Mouse (Mus musculus) myocyte (in vitro differentiated cells): ENCODE measurements around the gene Chaf1a. TPM values are rescaled to one million over a fixed set of nuclear protein-coding genes. Genes with fewer than 3 reads are reported as not detected.

Experiments used
- H3K27me3 ChIP-seq: one replicate; pipeline ENCODE4 v1.6.1; 2011; ENCODE audit not compliant: control insufficient read depth, insufficient read depth, insufficient read length
- H3K36me3 ChIP-seq: one replicate; pipeline ENCODE4 v1.6.1; 2011; ENCODE audit not compliant: control insufficient read depth, insufficient read depth
- H3K4me2 ChIP-seq: one replicate; pipeline ENCODE4 v1.6.1; 2011; ENCODE audit warnings: low read depth, control low read depth
- H3K4me3 ChIP-seq: one replicate; pipeline ENCODE4 v1.5.1; 2011; ENCODE audit warnings: mild to moderate bottlenecking, control low read depth, moderate library complexity
- H3K79me2 ChIP-seq: one replicate; pipeline ENCODE4 v1.6.1; 2011; ENCODE audit not compliant: control insufficient read depth, insufficient read depth
- H3ac ChIP-seq: one replicate; pipeline ENCODE4 v1.6.1; 2011; ENCODE audit not compliant: control insufficient read depth, insufficient read length
- CEBPB ChIP-seq: IDR thresholded peaks from 2 replicates; pipeline ENCODE4 v1.6.1; 2011; ENCODE audit warnings: mild to moderate bottlenecking, moderate library complexity; ENCODE audit not compliant: poor library complexity, insufficient read depth, severe bottlenecking
- E2F4 ChIP-seq: IDR thresholded peaks from one replicate; pipeline ENCODE4 v1.6.1; 2011; ENCODE audit warnings: mild to moderate bottlenecking, control low read depth, moderate library complexity; ENCODE audit not compliant: insufficient read depth
- MAX ChIP-seq: IDR thresholded peaks from one replicate; pipeline ENCODE4 v1.6.1; 2011; ENCODE audit warnings: low read depth, mild to moderate bottlenecking, control low read depth
- MYOD1 ChIP-seq, 3 experiments: IDR thresholded peaks; one replicate each; pipeline ENCODE4 v1.6.1; 2011; ENCODE audit warnings: control low read depth in 2 of 3, low read depth in 2 of 3, mild to moderate bottlenecking in 2 of 3, moderate library complexity in 1 of 3; ENCODE audit not compliant: insufficient read length in 2 of 3, control insufficient read depth in 1 of 3
- MYOG ChIP-seq, 3 experiments: IDR thresholded peaks; one replicate each; pipeline ENCODE4 v1.6.1; 2011; ENCODE audit warnings: control low read depth in 2 of 3, low read depth in 2 of 3, mild to moderate bottlenecking in 2 of 3; ENCODE audit not compliant: insufficient read length in 2 of 3, control insufficient read depth in 1 of 3, insufficient read depth in 1 of 3
- POLR2A ChIP-seq: IDR thresholded peaks from one replicate; pipeline ENCODE4 v1.6.1; 2011; ENCODE audit warnings: low read depth, mild to moderate bottlenecking, control low read depth, moderate library complexity; ENCODE audit not compliant: insufficient read length
- POLR2AphosphoS2 ChIP-seq: IDR thresholded peaks from one replicate; pipeline ENCODE4 v1.6.1; 2011; ENCODE audit warnings: low read depth, control low read depth; ENCODE audit not compliant: insufficient read length
- REST ChIP-seq: IDR thresholded peaks from one replicate; pipeline ENCODE4 v1.6.1; 2011; ENCODE audit warnings: mild to moderate bottlenecking, control low read depth, moderate library complexity; ENCODE audit not compliant: insufficient read depth, insufficient read length
- SRF ChIP-seq: IDR thresholded peaks from one replicate; pipeline ENCODE4 v1.6.1; 2011; ENCODE audit warnings: low read depth; ENCODE audit not compliant: control insufficient read depth, insufficient read length
- TCF12 ChIP-seq: IDR thresholded peaks from one replicate; pipeline ENCODE4 v1.6.1; 2011; ENCODE audit warnings: mild to moderate bottlenecking, control low read depth; ENCODE audit not compliant: poor library complexity, insufficient read depth, severe bottlenecking
- TCF3 ChIP-seq: IDR thresholded peaks from one replicate; pipeline ENCODE4 v1.6.1; 2011; ENCODE audit warnings: low read depth, control low read depth; ENCODE audit not compliant: insufficient read length
- USF1 ChIP-seq: IDR thresholded peaks from one replicate; pipeline ENCODE4 v1.6.1; 2011; ENCODE audit warnings: low read depth, mild to moderate bottlenecking, control low read depth, moderate library complexity
- polyA plus RNA-seq: library from polyadenylated mRNA; unstranded; fragments of >200 nt; fragmentation: generic; extraction: Trizol; gene quantifications from one replicate; pipeline ENCODE4 v1.2.1, GENCODE M21; 2012; ENCODE audit warnings: missing spikeins

Chaf1a gene
- polyA plus RNA-seq, 1 experiment, result 8.0 TPM

- TF ChIP-seq CEBPB (no peak), E2F4 (no peak), POLR2A (no peak), USF1 (no peak), SRF (no peak), POLR2AphosphoS2 (no peak), REST (no peak), TCF12 (no peak), TCF3 (no peak), MYOD1 (IDR thresholded peaks at IDR 0.05; ENCODE audit: control insufficient read depth in 1 of 3, insufficient read length in 2 of 3, low read depth in 2 of 3) (no peak), MYOG (IDR thresholded peaks at IDR 0.05; ENCODE audit: control insufficient read depth in 1 of 3, insufficient read depth in 1 of 3, insufficient read length in 2 of 3, low read depth in 2 of 3) (no peak), MAX (no peak)
- Histone ChIP-seq H3K4me3 (no peak overlapping the region), H3K27me3 (peaks cover 40% of the 10 kb centered on the region), H3K79me2 (no peaks in the 10 kb centered on the region), H3ac (no peak overlapping the region), H3K4me2 (no peak overlapping the region), H3K36me3 (no peaks in the 10 kb centered on the region)
These were observed 79.2 kb downstream of the Chaf1a start for GRCm38 (mm10) chr17:56119431-56119830.

- H3K27me3 ChIP-seq, result peaks cover 40% of the 10 kb centered on the region
These were observed 80.0 kb downstream of the Chaf1a start for GRCm38 (mm10) chr17:56119981-56120880.

GRCm38 (mm10) chr17:56121826-56122225 lies 81.6 kb downstream of the Chaf1a start, which contains the start of gene Lrg1:
TSS of gene Lrg1 (minus strand) at chr17:56122001.
- Histone ChIP-seq H3K36me3 (no peaks in the 10 kb centered on the region), H3K79me2 (no peaks in the 10 kb centered on the region), H3K27me3 (peaks cover 41% of the 10 kb centered on the region), H3K4me3 (no peak within 1 kb of the TSS), H3K4me2 (no peak within 1 kb of the TSS), H3ac (no peak within 1 kb of the TSS)
- TF ChIP-seq TCF3, result no peak
- TF ChIP-seq REST, result no peak
- no peak for TF ChIP-seq POLR2A
- no peak for TF ChIP-seq MYOG (IDR thresholded peaks at IDR 0.05; ENCODE audit: control insufficient read depth in 1 of 3, insufficient read depth in 1 of 3, insufficient read length in 2 of 3, low read depth in 2 of 3)
- TF ChIP-seq MYOD1 (IDR thresholded peaks at IDR 0.05; ENCODE audit: control insufficient read depth in 1 of 3, insufficient read length in 2 of 3, low read depth in 2 of 3), result no peak
- TF ChIP-seq TCF12, result no peak
- no peak for TF ChIP-seq USF1
- TF ChIP-seq MAX, result no peak
- no peak for TF ChIP-seq POLR2AphosphoS2

More at GRCm38 (mm10) chr17:56119981-56120880, 80.0 kb downstream of the Chaf1a start:
- Histone ChIP-seq H3ac (no peak overlapping the region), H3K79me2 (no peaks in the 10 kb centered on the region), H3K4me2 (no peak overlapping the region), H3K4me3 (no peak overlapping the region), H3K36me3 (no peaks in the 10 kb centered on the region)
- TF ChIP-seq MAX (no peak), POLR2A (no peak), POLR2AphosphoS2 (no peak), USF1 (no peak), CEBPB (no peak), REST (no peak), TCF12 (no peak), E2F4 (no peak), SRF (no peak), TCF3 (no peak)

Other genes with a start within 250 kb of the Chaf1a start
- 0.98 TPM for gene Zfp119a, start 161.5 kb upstream of the Chaf1a start, polyA plus RNA-seq
- 1.1 TPM for gene Zfp959, start 148.3 kb upstream of the Chaf1a start, polyA plus RNA-seq
- gene Zfp119b, start 90.9 kb upstream of the Chaf1a start, polyA plus RNA-seq, result 0.82 TPM
- not detected for gene Ebi3, start 87.8 kb upstream of the Chaf1a start, polyA plus RNA-seq
- gene Yju2, start 81.3 kb upstream of the Chaf1a start, polyA plus RNA-seq, result 9.3 TPM
- 0.13 TPM for gene Shd, start 70.0 kb upstream of the Chaf1a start, polyA plus RNA-seq
- gene Fsd1, start 53.9 kb upstream of the Chaf1a start, polyA plus RNA-seq, result 0.36 TPM
- gene Stap2, start 34.9 kb upstream of the Chaf1a start, polyA plus RNA-seq, result 0.46 TPM
- gene Mpnd, start 34.7 kb upstream of the Chaf1a start, polyA plus RNA-seq, result 92.1 TPM
- 66.9 TPM for gene Sh3gl1, start 3.8 kb upstream of the Chaf1a start, polyA plus RNA-seq
- 54.3 TPM for gene Ubxn6, start 34.6 kb downstream of the Chaf1a start, polyA plus RNA-seq
- 56.4 TPM for gene Hdgfl2, start 39.2 kb downstream of the Chaf1a start, polyA plus RNA-seq
- 0.30 TPM for gene Plin4, start 69.4 kb downstream of the Chaf1a start, polyA plus RNA-seq
- 0.06 TPM for gene Plin5, start 77.2 kb downstream of the Chaf1a start, polyA plus RNA-seq
- gene Lrg1, start 81.6 kb downstream of the Chaf1a start, polyA plus RNA-seq, result 0.04 TPM
- 1.4 TPM for gene Sema6b, start 99.9 kb downstream of the Chaf1a start, polyA plus RNA-seq
- gene Tnfaip8l1, start 122.0 kb downstream of the Chaf1a start, polyA plus RNA-seq, result 2.3 TPM
- 73.9 TPM for gene Mydgf, start 143.5 kb downstream of the Chaf1a start, polyA plus RNA-seq
- gene Dpp9, start 178.5 kb downstream of the Chaf1a start, polyA plus RNA-seq, result 37.1 TPM
- gene Fem1a, start 216.4 kb downstream of the Chaf1a start, polyA plus RNA-seq, result 43.6 TPM
- gene Ticam1, start 236.3 kb downstream of the Chaf1a start, polyA plus RNA-seq, result 9.1 TPM